Mouse (Mus musculus): ENCODE data around the gene Gm10577.
A peak's percentile ranks its signal among the peaks of the same experiment; 100 is the strongest.

Gm10577 gene

DNA sequence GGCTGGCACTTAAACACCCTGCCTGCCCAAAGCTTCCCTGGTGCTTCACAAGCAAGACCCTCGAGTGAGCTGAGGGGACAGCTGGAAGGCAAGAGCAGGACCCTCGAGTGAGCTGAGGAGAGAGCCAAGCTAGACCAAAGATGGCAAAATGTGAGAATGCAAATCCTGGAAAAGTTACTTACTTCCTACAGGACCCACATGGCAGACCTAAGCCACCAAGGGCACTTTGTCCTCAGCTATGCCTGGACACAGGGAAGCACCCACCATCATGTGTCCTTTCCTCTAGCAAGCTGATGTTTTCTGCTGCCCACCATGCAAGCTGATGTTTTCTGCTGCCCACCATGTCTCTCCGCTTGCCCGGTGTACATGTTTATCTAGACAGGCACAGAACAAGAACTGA lies at the start of gene Gm10577:
TSS of gene Gm10577 (minus strand) at position 101 of the 400 bp plus-strand sequence.
- DNase-seq, result no peak

DNA sequence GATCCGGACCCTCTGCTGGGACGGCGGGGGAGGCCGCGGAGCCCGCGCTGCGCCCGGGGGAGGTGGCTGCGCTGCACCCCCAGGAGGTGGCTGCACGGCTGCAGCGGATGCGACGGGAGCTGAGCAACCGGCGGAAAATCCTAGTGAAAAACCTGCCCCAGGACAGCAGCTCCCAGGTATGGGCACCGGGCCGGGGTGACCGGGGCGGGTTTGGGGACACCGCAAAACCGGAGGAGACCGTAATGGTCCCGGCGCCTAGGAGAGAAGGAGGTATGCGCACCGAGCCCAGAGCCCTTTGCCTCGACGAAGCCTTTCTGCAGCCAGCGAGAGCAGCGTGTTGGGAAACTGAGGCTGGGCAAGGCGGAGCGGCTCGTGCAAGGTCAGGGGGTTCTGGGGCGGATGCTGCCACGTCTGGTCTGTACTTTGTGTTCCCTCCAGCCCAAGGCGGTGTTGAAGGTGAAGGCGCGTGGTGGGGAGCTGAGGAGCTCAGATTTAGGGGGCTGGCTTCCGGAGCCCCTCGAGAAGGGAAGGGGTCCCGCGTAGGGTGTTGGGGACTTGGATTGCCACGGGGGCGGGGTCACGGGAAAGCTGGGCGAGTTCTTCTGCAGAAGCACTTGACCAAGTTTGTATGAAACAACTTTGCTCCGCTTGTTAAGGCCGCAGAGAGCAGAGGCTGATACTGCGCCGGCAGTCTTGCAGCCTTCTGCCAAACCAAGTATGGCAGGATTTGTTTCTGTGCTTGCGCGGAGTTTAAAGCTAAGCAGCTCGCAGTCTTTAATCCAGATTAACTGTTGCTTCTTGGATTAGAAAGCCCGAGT lies 48.9 kb upstream of the Gm10577 start:
- peak; percentile 12 for DNase-seq

DNA sequence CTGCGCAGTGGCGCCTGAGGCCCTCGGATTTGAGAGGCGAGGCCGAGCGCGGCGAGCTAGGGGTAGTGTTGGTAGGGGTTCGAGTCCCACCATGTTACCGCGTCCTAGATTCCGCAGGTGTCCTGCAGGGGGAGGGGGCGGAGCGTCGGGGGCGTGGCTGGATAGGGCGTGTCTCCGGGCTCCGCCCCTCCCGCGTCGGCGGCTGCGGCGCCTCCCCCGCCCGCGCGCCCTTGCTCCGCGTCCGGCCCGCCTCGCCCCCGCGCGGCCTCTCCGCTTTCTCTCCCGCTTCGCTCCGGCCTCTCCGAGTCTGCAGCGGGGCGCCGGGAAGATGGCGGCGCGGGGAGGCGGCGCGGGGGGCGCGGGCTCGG lies 48.3 kb upstream of the Gm10577 start, which contains the start of gene Raver2:
TSS of gene Raver2 (plus strand) at position 198 of the 368 bp plus-strand sequence.
- DNase-seq, result peak; percentile 35

DNA sequence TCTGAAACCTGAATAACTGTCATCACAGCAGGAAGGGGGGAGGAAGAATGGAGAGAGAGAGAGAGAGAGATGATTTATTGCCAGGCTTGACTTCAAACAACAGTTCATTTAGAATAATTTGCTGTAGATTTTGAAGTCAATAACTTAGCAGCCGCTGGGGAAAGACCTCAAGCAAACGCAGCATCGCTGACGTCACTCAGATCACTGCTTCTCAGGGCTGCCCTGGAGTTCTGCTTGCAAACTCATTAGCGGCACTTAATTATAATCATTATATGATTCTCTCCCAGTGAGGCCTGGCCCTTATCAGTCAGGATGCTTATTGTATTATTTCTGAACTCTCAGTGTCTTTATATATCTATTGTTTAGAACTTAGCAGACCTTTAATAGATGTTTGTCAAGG lies 45.9 kb upstream of the Gm10577 start:
- DNase-seq, result no peak

DNA sequence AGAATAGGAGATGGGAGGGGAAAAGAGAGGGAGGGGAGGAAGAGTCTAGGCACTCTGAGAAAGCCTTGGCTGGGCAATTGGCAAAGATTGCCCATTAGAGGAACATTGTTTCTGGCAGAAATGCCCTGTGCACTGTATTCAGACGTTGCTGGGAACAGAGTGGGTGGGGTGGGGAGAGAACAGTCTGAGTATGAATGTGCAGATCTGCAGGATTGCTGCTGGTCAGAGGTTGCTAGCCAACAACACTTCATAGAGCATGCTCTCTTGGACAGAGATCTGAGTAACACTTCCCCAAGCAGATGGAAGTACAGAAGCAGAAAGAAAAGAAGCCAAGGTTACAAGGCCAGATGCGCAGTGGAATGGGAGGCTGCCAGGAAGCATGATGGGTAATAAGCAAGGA lies 41.6 kb upstream of the Gm10577 start:
- DNase-seq, result no peak

DNA sequence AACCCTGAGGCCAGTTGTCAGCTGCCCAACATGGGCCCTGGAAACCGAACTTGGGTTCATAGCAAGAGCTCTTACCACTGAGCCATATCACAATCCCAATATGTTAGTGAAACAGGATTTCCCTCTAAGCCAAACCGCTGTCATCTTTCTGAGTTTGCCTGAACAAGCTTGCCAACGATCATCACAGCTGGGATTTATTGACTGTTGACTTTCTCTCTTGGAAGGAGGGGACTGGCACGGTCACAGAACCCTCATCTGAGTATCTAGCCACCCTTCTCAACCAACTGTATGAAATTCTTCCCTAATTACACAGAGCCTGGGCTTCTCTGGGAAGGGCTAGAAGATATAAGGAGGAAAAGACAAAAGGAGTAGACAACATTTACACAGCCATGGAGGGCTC lies 26.1 kb upstream of the Gm10577 start:
- no peak for DNase-seq

DNA sequence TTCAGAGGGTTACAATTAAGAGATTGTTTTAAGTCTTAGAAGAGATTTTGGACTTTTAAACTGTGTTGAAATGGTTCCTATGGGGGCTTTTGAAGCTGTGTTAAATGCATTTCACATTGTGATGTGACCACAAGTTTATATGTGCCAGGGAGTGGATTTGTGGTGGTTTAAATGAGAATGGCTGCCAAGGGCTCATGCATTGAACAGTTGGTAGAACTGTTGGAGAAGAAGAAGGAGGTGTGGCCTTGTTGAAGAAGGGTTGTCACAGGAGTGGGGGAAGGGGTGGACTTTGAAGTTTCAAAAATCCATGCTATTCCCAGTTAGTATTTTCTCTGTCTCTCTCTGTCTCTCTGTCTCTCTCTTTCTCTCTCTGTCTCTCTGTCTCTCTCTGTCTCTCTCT lies 23.7 kb upstream of the Gm10577 start:
- no peak for DNase-seq

DNA sequence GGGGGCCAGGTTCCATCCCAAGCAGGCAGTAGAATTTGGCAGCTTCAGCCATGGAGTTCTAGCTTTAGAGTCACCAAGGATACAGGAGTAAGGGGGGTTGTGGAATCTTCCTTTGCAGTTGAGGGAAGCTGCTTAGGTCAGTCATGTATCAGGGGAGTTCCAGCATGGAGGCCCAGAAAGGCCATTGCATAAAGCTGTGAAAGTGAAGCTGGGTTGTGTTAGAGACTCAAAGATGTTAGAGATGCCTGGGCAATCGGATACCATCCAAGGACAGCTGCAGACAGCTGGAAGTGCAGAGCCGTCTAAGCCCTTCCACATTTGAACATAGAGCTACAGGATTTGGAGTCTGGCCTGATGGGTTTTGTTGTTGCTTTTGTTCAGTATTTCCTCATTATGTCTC lies 23.2 kb upstream of the Gm10577 start:
- no peak for DNase-seq

DNA sequence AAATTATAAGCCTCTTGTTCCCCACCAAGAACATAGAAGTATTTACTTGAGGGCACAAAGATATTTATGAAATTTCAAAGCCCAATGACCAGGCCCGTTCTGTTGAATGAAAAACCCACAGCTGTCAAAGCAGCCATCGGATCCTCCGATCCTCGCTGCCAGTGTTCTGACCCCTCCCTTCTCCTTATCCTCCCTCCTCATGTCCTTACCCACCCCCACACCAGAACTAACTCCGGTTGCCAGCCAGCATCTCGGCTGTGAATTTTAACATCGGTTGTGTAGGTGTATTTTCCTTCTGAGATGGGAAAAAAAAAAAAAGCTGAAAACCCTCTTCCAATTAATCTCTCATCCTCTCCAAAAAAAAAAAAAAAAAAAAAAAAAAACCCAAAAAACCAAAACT lies 16.7 kb upstream of the Gm10577 start:
- no peak for DNase-seq

DNA sequence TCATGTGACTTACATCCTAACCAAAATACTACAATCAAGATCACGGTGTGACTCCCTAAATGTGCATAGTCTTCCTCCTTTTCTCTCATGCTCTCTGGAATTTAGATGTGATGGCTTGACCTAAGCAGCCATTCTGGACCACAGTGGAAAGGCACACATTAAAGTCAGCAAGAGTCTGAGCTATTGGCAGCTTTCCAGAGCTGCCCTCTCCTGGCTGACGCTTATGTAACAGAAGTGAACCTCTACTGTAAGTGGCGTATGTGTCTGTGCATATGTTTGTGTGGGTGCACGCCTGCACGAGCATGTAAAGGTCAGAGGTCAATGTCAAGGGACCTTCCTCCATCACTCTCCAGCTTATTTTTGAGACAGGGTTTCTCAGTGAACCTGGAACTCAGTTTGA lies 14.6 kb upstream of the Gm10577 start:
- DNase-seq, result no peak

DNA sequence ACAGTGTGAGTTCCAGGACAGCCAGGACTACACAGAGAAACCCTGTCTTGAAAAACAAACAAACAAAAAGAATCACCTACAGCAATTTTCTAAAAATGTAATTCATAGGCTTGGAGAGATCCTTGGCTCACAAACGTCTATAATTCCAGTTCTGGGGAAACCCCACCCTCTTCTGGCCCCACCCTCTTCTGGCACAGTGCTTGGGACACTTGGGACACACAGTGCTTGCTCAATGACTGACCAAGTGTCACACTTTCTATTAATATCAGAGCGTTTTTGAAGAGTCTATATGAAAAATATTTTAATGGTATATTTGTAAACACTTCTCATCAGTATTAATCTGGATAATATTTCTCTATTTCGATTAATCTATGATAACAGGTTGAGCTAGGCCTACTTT lies 12.6 kb upstream of the Gm10577 start:
- DNase-seq, result no peak

DNA sequence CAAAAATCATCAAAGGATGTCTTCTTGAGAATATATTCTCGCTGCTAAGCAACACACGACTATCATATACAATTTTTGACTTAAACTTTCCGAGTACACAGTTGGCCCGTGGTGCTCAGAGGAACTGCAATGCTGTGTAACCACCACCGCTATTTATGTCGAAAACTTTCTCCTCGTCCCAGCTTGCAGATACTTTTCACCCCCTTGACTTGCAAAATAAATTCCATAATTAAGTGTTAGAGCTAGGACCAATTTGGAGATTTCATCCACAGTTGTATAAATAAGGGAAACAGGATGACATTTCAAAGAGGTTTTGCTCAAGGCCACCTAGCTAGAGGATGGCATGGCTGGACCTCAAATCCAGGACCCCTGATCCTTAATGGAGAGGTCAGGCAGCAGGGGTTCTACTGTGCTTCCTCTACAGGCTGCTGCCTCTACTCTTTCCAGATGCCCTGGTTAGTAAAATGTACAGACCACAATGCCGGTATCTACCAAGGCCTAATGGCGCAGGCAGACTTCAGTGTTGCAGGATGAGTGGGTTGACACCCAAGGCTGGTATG lies 7.4 kb upstream of the Gm10577 start:
- DNase-seq, result no peak

DNA sequence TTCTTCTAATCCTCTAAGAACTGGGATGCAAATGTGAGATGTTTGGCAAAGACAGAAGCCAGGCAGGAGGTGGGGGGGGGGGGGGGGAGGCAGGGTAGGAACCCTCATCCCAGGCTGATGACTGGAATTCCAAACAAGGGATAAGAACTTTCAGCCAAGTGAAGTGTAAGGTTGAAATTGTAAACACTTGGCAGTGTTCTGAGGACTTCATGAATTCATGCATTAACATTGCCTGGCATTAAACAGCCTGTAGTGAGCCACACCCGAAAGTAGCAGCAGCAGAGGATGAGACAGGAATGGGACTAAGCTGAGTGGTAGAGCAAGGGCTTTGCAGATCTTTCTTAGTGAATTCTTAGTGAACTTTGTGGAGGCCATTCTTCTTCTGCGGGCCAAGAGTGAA lies 6.5 kb upstream of the Gm10577 start:
- no peak for DNase-seq

DNA sequence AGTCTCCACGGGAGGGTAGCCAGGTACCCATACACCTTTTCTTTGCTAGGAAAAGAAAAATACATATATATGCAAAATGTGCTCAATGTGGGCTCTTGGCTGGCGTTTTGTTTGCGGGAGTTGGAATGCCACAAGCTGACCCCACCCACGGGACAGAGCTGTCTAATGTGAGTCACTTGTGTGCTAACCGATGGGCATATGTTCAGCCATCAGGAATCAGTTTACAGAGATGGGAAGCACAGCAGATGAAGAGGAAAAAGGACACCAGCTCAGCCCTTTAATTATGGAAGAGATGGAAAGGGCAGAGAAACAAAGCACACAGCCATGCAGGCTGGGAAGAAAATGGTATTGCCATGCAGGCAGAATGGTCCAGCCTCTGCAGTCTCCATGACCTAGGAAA lies 6.1 kb upstream of the Gm10577 start:
- DNase-seq, result no peak

DNA sequence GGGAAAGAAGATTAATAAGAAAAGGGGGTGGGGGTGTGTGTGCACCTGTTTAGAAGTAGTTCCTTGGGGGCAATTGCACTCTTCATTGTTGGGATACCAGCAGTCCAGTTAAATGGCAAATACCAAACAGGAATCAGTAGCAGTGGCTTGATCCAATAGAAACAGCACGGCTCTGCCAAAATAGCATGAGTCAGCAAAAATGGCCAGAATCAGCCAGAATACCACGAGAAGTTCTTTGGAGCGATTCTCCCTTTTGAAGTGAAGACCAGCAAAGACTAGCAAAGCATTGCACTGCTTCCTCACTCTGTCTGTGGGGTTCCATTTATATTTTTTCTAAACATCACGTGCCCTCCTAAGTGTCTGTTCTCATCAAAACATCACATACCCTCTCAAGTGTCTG lies 2.7 kb downstream of the Gm10577 start:
- DNase-seq, result no peak

DNA sequence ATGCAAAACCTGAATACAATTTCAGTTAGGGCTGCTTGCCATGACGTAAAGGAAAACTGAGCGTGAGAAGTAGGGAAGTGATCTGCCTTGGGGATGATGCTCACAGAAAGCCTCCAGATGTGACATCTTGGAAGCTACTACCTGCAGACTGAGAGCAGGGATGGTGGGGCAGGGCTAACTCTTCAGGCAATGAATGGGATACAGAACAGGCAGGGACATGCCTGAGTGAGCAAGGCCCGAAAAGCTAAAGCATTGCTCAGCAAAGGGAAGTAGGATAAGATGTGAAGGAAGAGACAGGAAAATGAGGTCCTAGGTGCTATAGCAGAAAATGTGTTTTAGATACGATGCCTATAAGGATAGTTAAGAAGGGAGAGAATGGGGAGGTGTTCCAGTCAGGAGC lies 11.4 kb downstream of the Gm10577 start:
- DNase-seq, result no peak

DNA sequence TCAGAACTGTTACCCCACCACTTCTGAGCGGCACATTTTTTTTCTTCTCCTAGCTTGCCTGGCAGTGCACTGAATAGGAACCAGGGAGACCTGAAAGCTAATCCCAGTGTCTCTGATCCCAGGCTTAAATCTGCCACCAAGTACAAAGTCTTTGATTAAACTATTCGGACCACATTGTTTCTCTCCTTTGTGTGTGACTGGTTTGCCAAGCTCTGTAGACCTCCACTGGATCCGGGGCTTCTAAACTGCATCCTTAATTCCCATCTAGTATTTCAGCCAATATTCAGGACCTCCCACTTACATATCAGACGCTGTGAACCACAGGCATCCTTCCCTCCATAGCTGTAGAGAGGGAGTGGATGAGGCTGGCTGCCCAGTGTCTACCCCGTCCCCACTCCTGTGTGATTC lies 12.1 kb downstream of the Gm10577 start:
- no peak for DNase-seq

DNA sequence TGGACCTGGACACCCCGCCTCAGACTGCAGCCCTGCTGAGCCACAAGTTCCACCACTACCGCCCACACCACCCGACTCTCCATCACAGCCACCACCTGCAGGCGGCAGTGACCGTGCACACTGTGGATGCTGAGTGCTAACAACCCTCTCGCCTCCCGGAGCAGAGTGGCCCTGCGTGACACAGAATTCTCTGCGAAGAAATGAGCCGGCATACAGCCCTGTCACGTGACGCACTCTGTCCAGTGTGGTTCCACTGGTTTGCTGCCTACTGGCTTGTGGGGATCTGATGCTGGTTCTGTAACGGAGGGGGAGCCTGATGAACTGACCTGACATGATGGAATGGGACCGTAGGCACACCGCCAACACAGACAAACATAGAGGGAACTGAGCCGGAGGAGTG lies 17.5 kb downstream of the Gm10577 start:
- DNase-seq, result no peak

DNA sequence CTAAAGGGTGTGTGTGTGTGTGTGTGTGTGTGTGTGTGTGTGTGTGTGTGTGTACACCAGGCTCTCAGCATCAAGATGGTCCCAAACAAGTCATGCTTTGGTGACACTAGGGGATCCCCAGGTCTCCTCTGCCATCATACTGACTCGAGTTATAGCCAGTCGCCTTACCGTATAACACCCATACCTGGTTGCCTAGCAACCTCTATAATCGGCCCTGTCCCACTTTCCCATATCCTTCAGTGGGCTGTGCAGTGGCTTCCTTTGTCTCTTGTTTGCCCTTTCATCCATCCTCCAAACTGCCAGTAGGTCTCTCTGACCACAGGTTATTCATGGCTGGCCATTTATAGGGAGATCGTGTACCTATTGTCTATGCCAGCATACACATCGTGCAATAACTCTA lies 19.4 kb downstream of the Gm10577 start:
- DNase-seq, result no peak

DNA sequence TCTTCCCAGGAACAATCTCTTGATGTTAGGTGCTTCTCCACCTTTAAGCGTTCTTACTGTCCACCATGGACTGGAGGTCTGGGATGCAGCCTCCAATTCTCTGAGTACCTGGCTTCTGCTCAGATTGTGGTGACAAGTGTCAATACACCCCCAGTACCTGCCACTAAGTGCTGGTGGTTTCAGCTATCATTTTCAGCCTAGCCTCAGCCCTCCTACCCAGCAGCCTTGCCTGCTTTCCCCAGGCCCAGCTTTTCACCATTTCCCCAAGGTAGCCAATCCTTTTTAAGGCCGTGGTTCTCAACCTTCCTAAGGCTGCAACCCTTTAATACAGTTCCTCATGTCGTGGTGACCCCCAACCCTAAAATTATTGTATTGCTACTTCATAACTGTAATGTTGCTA lies 19.9 kb downstream of the Gm10577 start:
- no peak for DNase-seq

DNA sequence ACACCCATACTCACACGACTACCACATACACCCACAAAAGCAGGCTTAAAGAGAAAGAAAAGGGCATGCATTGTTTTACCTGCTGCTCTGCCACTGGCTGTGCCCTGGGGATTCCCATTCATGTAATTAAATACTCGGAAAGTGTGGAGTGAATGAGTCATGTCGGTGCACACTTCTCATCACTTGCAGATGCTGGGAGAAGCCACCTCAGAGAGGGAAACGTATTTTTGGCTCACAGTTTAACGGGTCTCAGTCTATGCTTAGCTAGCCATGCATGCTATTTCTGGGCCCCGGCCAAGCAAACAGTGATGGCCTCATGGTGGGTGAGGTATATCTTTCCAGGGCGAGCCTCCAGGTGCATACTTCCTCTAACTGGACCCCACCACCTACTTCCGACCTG lies 21.6 kb downstream of the Gm10577 start:
- no peak for DNase-seq

DNA sequence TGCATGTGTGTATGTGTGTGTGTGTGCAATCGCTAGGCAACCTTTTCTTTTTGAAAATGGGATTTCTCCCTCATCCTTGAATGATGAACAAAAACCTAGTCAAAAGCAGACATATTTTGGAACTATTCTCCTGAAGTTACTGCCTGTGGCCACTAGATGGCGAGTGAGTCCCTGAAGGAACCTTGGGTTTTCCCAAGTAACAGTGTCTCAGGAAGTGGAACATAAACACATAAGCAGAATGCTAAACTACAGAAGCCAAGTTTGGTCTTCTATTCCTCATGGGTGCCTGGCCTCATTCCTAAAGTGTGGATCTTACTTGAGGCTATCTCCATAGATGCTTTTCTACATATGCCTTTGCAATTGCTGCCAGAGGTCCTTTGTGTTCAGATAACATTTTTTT lies 22.4 kb downstream of the Gm10577 start:
- peak; percentile 42 for DNase-seq

DNA sequence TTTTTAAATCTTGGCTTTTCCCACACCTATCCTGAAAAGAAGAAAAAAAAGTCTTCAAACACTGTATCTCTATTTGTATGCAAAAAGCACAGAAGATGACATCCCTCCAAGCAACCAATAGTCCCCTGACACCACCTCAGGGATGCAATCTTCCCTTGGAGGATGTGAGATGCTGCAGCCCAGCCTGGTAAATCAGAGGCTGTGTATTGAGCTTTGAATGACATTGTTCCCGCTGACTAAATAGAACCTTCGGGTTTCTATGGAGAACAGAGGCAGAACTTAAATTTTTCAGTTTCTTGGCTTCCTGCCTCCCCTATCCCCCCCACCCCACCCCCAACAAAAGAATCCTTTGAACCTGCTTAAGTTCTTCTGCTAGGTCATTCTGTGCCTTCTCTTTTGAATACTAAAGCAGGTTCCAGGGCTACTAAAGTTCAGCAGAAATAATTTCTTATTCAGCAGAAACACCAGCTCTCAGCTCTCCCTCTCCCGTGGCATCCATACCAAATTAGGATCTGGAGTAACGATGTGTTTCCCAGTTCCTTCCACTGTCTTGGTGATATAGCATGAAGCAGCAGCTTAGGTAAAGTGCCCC lies 24.3 kb downstream of the Gm10577 start:
- no peak for DNase-seq

DNA sequence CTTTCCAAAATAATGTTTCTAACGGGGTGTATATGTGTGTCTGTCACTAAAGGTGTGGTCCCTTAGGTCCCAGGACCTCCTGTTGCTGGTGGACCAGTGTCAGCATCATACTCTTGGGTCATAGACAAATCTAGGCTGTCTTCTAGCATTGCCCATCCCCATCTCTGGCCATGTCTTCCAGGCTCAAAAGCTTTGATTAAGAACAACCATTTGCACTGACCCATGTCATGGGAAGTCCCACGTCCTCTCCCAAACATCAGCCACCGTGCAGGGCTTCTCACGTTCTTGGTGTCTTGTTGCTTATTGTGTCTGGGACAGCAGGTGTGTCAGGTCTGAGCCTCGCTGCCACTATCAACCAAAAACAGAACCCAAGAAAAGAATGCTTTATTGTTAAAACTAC lies 24.9 kb downstream of the Gm10577 start:
- no peak for DNase-seq
